ENCODE assay signal across 24 mouse cellular contexts in the genomic region with DNA sequence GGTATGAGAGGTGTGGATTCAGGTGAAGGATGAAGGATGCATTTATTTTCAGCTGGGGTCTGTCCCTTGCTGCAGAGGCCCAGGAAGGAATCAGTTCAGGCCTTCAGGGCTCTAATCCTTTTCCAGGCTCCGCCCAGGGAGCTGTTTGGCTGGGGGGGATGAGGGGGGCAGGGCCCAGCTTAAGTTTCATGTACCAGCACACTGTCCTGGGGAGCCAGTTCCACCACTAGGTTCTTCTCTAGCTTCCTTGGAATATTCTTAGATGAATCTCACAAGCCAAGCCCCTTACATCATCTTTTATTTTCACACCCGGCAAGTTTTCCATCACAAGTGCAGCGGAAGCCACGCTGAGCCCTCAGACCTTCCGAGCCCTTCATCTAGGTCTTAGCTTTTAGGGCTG.
DNase-seq lines count a peak whose midpoint lies in the region; ATAC-seq and TF ChIP-seq lines count a peak whose summit lies in the region.
"Had no signal": no experiment of that assay in that cellular context is flagged by ENCODE, and none has a peak within 500 bp of the region (broad histone marks: within the 10 kb centered on the region; RNA-seq: fewer than 3 reads in every experiment).

No protein-coding gene starts in this region.

- peak; percentile 73 for DNase-seq in gastrocnemius, adult 2 months
- DNase-seq in gastrocnemius, postnatal 10 days = no peak
- DNase-seq in hindbrain, embryonic 14.5 days (ENCODE audit: low spot score) = no peak
- DNase-seq in embryo, embryonic 10 days (ENCODE audit: low spot score) = no peak
- DNase-seq: adrenal gland, postnatal 36 days; B cell, adult 2 months; cerebellum, adult 2 months; cerebellum, postnatal 14 days; heart, adult 18-20 months; kidney, adult 11 months; kidney, postnatal 14 days; layer of hippocampus, adult 9-11 months; liver, embryonic 13.5 days; lung, adult 18-20 months; right cerebral cortex, adult 18-20 months; thymus, postnatal 4 days had no signal

- H3K4me3 ChIP-seq in gastrocnemius, adult 2 months = peak overlapping the region; percentile 22
- no peak overlapping the region for H3K4me3 ChIP-seq in hindbrain, embryonic 14.5 days (replicated peaks; ENCODE audit: low read length)
- H3K4me3 ChIP-seq in hindbrain, embryonic 13.5 days = no peak overlapping the region
- H3K4me3 ChIP-seq in neural tube, embryonic 14.5 days (ENCODE audit: low read depth, low read length) = no peak overlapping the region
- H3K4me3 ChIP-seq in neural tube, embryonic 15.5 days (replicated peaks) = no peak overlapping the region
- H3K4me3 ChIP-seq: heart, embryonic 12.5 days; hindbrain, embryonic 12.5 days; limb, embryonic 10.5 days; limb, embryonic 15.5 days; liver, embryonic 13.5 days; midbrain, embryonic 15.5 days had no signal

- peak; percentile 25; the same call in 1 of the 2 replicates for TF ChIP-seq CTCF in gastrocnemius, adult 2 months (IDR thresholded peaks at IDR 0.05)

- peak overlapping the region; percentile 83 for H3K27ac ChIP-seq in gastrocnemius, adult 2 months
- H3K27ac ChIP-seq in hindbrain, embryonic 14.5 days = 0 out of 2 replicates have a peak overlapping the region, but pooled peaks have one; percentile 9
- no peak overlapping the region for H3K27ac ChIP-seq in hindbrain, embryonic 13.5 days
- H3K27ac ChIP-seq in neural tube, embryonic 14.5 days (ENCODE audit: low read depth, low read length) = 0 out of 2 replicates have a peak overlapping the region, but pooled peaks have one; percentile 28
- H3K27ac ChIP-seq in neural tube, embryonic 15.5 days (replicated peaks) = no peak overlapping the region
- H3K27ac ChIP-seq: hindbrain, embryonic 12.5 days; limb, embryonic 10.5 days; liver, embryonic 13.5 days; midbrain, embryonic 15.5 days had no signal

- H3K4me1 ChIP-seq in hindbrain, embryonic 14.5 days (replicated peaks; ENCODE audit: control insufficient read depth, insufficient read depth, low read length) = 0 out of 2 replicates have a peak, but pooled peaks cover 5% of the 10 kb centered on the region
- peaks cover 9% of the 10 kb centered on the region for H3K4me1 ChIP-seq in hindbrain, embryonic 13.5 days (replicated peaks)
- H3K4me1 ChIP-seq in neural tube, embryonic 14.5 days (ENCODE audit: control insufficient read depth, insufficient read depth, low read length) = 0 out of 2 replicates have a peak, but pooled peaks cover 4% of the 10 kb centered on the region
- peaks cover 18% of the 10 kb centered on the region for H3K4me1 ChIP-seq in neural tube, embryonic 15.5 days
- H3K4me1 ChIP-seq: hindbrain, embryonic 12.5 days; liver, embryonic 13.5 days had no signal

- peak; percentile 42; the same call in 1 of the 2 replicates for ATAC-seq in hindbrain, embryonic 14.5 days (ENCODE audit: low FRiP score)
- ATAC-seq in hindbrain, embryonic 13.5 days (ENCODE audit: low FRiP score) = no peak
- ATAC-seq in neural tube, embryonic 14.5 days (ENCODE audit: low read depth) = no peak
- ATAC-seq in neural tube, embryonic 15.5 days (ENCODE audit: low FRiP score) = no peak
- ATAC-seq: midbrain, embryonic 15.5 days had no signal

- H3K36me3 ChIP-seq in hindbrain, embryonic 14.5 days (replicated peaks; ENCODE audit: control insufficient read depth, insufficient read depth) = peaks cover 34% of the 10 kb centered on the region
- H3K36me3 ChIP-seq in hindbrain, embryonic 13.5 days = peaks cover 26% of the 10 kb centered on the region
- H3K36me3 ChIP-seq in neural tube, embryonic 14.5 days (ENCODE audit: control insufficient read depth, insufficient read depth, low read length) = no peaks in the 10 kb centered on the region; the same call in 1 of the 2 replicates
- H3K36me3 ChIP-seq in neural tube, embryonic 15.5 days = no peaks in the 10 kb centered on the region
- H3K36me3 ChIP-seq: liver, embryonic 13.5 days had no signal

- H3K9me3 ChIP-seq in hindbrain, embryonic 14.5 days (ENCODE audit: control insufficient read depth, low read length) = no peaks in the 10 kb centered on the region
- no peaks in the 10 kb centered on the region for H3K9me3 ChIP-seq in hindbrain, embryonic 13.5 days
- H3K9me3 ChIP-seq in neural tube, embryonic 14.5 days (ENCODE audit: control insufficient read depth, low read length) = no peaks in the 10 kb centered on the region
- H3K9me3 ChIP-seq in neural tube, embryonic 15.5 days (replicated peaks) = no peaks in the 10 kb centered on the region
- H3K9me3 ChIP-seq: heart, embryonic 12.5 days; hindbrain, embryonic 12.5 days; limb, embryonic 10.5 days; limb, embryonic 15.5 days; liver, embryonic 13.5 days; midbrain, embryonic 15.5 days had no signal

- no peak overlapping the region for H3K9ac ChIP-seq in hindbrain, embryonic 14.5 days
- no peak overlapping the region for H3K9ac ChIP-seq in hindbrain, embryonic 13.5 days
- no peak overlapping the region for H3K9ac ChIP-seq in neural tube, embryonic 14.5 days (replicated peaks; ENCODE audit: low read depth, low read length)
- H3K9ac ChIP-seq in neural tube, embryonic 15.5 days (replicated peaks) = no peak overlapping the region
- H3K9ac ChIP-seq: heart, embryonic 12.5 days; hindbrain, embryonic 12.5 days; limb, embryonic 15.5 days; liver, embryonic 13.5 days; midbrain, embryonic 15.5 days had no signal

- H3K27me3 ChIP-seq in hindbrain, embryonic 14.5 days (ENCODE audit: control insufficient read depth, insufficient read depth, low read length) = no peaks in the 10 kb centered on the region
- H3K27me3 ChIP-seq in hindbrain, embryonic 13.5 days = no peaks in the 10 kb centered on the region
- no peaks in the 10 kb centered on the region for H3K27me3 ChIP-seq in neural tube, embryonic 14.5 days (ENCODE audit: control insufficient read depth, insufficient read depth, low read length)
- H3K27me3 ChIP-seq in neural tube, embryonic 15.5 days (replicated peaks) = no peaks in the 10 kb centered on the region
- H3K27me3 ChIP-seq: heart, embryonic 12.5 days; hindbrain, embryonic 12.5 days; limb, embryonic 15.5 days; liver, embryonic 13.5 days; midbrain, embryonic 15.5 days had no signal

- intact Hi-C loops in gastrocnemius, adult 2 months (cut with DNase I) = loop anchor here (5.0 to 10.0 kb wide), 2 partner anchors 83 to 134 kb away; partner anchors contain the start of gene Zfp462

- WGBS in hindbrain, embryonic 14.5 days = 82% methylated on average over 5 of the region's 5 CpGs
- WGBS in hindbrain, embryonic 13.5 days = 83% methylated on average over 5 of the region's 5 CpGs
- 82% methylated on average over 5 of the region's 5 CpGs for WGBS in neural tube, embryonic 14.5 days
- WGBS in neural tube, embryonic 15.5 days = 88% methylated on average over 5 of the region's 5 CpGs

- H3K4me2 ChIP-seq in hindbrain, embryonic 14.5 days (replicated peaks) = no peak overlapping the region
- H3K4me2 ChIP-seq in hindbrain, embryonic 13.5 days = no peak overlapping the region
- H3K4me2 ChIP-seq in neural tube, embryonic 14.5 days (ENCODE audit: low read depth, low read length) = no peak overlapping the region
- no peak overlapping the region for H3K4me2 ChIP-seq in neural tube, embryonic 15.5 days
- H3K4me2 ChIP-seq: heart, embryonic 12.5 days; hindbrain, embryonic 12.5 days; limb, embryonic 15.5 days; liver, embryonic 13.5 days; midbrain, embryonic 15.5 days had no signal

Comparison
In these comparisons a context has a peak if more than half of its experiments do, and no peak if none do; other contexts are left out.
1. H3K27ac ChIP-seq: peak in gastrocnemius, adult 2 months (single experiment), hindbrain, embryonic 14.5 days (single experiment) and neural tube, embryonic 14.5 days (single experiment); none in hindbrain, embryonic 13.5 days (single experiment) and neural tube, embryonic 15.5 days (single experiment).